Mouse (Mus musculus) brain, embryonic 14.5 days (tissue): ENCODE measurements around the gene Arhgef10l.

Experiments
- CTCF ChIP-seq: fragments of 200-500 bp; IDR thresholded peaks from 2 replicates; pipeline ENCODE4 v1.5.1; 2012; ENCODE audit warnings: inconsistent platforms, mild to moderate bottlenecking, moderate library complexity, borderline replicate concordance; ENCODE audit not compliant: insufficient read depth, insufficient read length; ENCODE audit errors: extremely low read depth
- POLR2A ChIP-seq: fragments of 200-500 bp; IDR thresholded peaks from 2 replicates; pipeline ENCODE4 v1.6.1; 2012; ENCODE audit warnings: mild to moderate bottlenecking, inconsistent platforms, borderline replicate concordance; ENCODE audit not compliant: poor library complexity, insufficient read depth, insufficient read length, severe bottlenecking; ENCODE audit errors: extremely low read depth

DNA sequence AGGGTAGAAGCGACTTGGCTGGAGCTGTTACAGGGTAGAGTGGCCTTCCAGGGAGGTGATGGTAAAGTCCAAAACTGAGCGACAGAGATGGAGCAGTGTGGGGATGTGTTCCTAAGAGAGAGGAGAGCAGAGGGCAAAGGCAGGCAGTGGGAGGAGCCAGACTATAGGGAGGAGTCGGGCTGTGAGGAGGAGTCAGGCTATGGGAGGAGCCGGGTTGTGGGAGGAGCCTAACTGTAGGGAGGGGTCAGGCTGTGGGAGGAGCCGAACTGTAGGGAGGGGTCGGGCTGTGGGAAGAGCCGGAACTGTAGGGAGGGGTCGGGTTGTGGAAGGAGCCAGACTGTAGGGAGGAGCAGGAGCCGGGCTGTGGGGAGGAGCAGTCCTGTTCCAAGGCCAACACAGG, 134.8 kb downstream of the Arhgef10l start:
- TF ChIP-seq CTCF (no peak), POLR2A (no peak)
